Mouse (Mus musculus): ENCODE results near the gene Coa4. TPM values are rescaled to one million over a fixed set of nuclear protein-coding genes. Genes with fewer than 3 reads are reported as not detected.

Coa4 gene
- polyA plus RNA-seq, 1 experiment: 14.6 TPM

DNA sequence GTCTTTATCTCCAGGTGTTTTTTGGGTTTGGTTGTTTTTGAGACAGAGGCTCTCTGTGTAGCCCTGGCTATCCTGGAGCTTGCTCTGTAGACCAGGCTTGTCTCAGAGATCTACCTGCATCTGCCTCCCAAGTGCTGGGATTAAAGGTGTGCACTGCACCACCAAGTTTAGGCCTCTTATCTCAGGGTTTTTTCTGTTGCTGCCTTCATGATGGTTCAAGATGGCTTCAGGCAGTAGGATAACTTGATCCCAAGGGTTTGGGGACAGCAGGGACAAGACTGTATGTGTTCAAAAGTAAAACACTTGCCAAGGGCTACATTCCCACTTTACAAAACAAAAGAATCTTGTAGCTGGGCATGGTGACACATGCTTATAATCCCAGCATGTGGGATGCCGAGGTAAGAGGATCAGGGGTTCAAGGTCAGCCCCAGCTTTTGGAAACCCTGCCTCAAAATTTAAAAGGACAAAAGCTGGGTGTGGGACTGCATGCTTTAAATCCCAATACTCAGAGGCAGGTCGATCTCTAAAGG is 35.0 kb upstream of the Coa4 start:
- peak overlapping the region; percentile 80 for H3K27ac ChIP-seq (ENCODE audit: insufficient read depth, low read length)
- peaks cover 14% of the 10 kb centered on the region for H3K4me1 ChIP-seq (ENCODE audit: control insufficient read depth, insufficient read depth, low read length)

DNA sequence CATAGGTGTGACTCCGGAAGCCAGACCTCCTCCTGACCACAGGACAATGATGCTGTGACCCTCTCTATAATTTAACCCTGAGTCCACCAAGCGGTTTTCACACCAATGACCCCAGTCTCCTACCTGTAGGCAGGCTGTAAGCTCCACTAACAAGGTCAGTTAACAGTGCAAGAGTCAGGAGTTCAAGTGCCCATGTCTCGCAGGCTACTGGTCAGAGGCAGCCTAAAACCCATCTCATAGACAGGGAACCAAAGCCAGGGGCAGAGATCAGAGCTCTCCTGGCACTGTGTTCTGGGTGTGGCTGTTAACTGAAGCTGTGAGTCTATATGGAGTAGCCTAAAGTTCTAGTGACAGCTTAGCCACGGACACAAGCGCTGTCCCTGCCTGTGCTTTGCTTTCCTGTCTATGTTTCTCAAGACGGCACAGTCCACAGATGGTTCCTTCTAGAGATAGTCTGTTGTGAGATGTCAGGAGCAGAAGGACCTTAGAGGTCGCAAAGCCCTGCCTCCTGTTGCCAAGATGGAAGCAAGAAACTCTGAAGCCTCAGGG is 34.4 kb upstream of the Coa4 start:
- Histone ChIP-seq H3K9ac (ENCODE audit: low read depth, poor library complexity, severe bottlenecking) (no peak overlapping the region), H3K4me1 (ENCODE audit: control insufficient read depth, insufficient read depth, low read length) (peaks cover 14% of the 10 kb centered on the region), H3K27ac (ENCODE audit: insufficient read depth, low read length) (peak overlapping the region; percentile 62), H3K9me3 (replicated peaks; ENCODE audit: control insufficient read depth, insufficient read depth, low read length, poor library complexity, severe bottlenecking) (no peaks in the 10 kb centered on the region), H3K27me3 (ENCODE audit: control insufficient read depth, insufficient read depth, low read length, poor library complexity, severe bottlenecking) (no peaks in the 10 kb centered on the region), H3K4me3 (ENCODE audit: low read depth, low read length) (no peak overlapping the region), H3K36me3 (ENCODE audit: control insufficient read depth, insufficient read depth, low read length, poor library complexity, severe bottlenecking) (peaks cover 19% of the 10 kb centered on the region)
- TF ChIP-seq CTCF (IDR thresholded peaks at IDR 0.05; ENCODE audit: low read depth, low read length) (no peak), POLR2A (IDR thresholded peaks at IDR 0.05; ENCODE audit: insufficient read depth, low read length) (no peak), EP300 (IDR thresholded peaks at IDR 0.05; ENCODE audit: insufficient read depth, low read depth, low read length) (0 out of 2 replicates have a peak, but pooled peaks have one; percentile 77)

More for the DNA sequence above, 35.0 kb upstream of the Coa4 start:
- H3K27me3 ChIP-seq (ENCODE audit: control insufficient read depth, insufficient read depth, low read length, poor library complexity, severe bottlenecking): no peaks in the 10 kb centered on the region
- H3K9me3 ChIP-seq (replicated peaks; ENCODE audit: control insufficient read depth, insufficient read depth, low read length, poor library complexity, severe bottlenecking): no peaks in the 10 kb centered on the region
- no peak overlapping the region for H3K9ac ChIP-seq (ENCODE audit: low read depth, poor library complexity, severe bottlenecking)
- TF ChIP-seq EP300 (IDR thresholded peaks at IDR 0.05; ENCODE audit: insufficient read depth, low read depth, low read length) (no peak; the same call in 1 of the 2 replicates), CTCF (IDR thresholded peaks at IDR 0.05; ENCODE audit: low read depth, low read length) (no peak), POLR2A (IDR thresholded peaks at IDR 0.05; ENCODE audit: insufficient read depth, low read length) (no peak)
- H3K4me3 ChIP-seq (ENCODE audit: low read depth, low read length): no peak overlapping the region
- H3K36me3 ChIP-seq (ENCODE audit: control insufficient read depth, insufficient read depth, low read length, poor library complexity, severe bottlenecking): peaks cover 19% of the 10 kb centered on the region

DNA sequence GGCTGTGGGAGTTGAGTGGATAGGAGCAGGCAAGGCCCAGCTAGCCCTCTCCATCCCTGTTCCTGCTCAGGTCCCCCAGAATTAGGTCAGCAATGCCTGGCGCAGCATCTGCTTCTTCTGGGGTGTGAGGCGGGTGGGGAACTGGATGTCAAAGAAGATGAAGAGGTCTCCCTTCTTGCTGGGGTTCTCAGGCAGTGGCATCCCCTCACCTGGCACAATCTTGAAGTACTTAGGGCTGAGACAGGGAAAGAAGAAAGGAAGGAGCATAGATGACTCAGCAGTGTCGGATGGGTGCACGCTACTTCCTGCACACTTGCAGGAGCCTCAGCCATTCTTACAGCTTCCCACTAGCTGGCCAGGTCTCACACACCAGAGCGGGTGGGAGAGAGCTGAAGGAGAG is 33.8 kb upstream of the Coa4 start:
- H3K36me3 ChIP-seq (ENCODE audit: control insufficient read depth, insufficient read depth, low read length, poor library complexity, severe bottlenecking): peaks cover 16% of the 10 kb centered on the region
- H3K27me3 ChIP-seq (ENCODE audit: control insufficient read depth, insufficient read depth, low read length, poor library complexity, severe bottlenecking): no peaks in the 10 kb centered on the region
- peak overlapping the region; percentile 62; the same call in 1 of the 2 replicates for H3K27ac ChIP-seq (ENCODE audit: insufficient read depth, low read length)
- no peak for TF ChIP-seq POLR2A (IDR thresholded peaks at IDR 0.05; ENCODE audit: insufficient read depth, low read length)
- TF ChIP-seq CTCF (IDR thresholded peaks at IDR 0.05; ENCODE audit: low read depth, low read length): no peak
- TF ChIP-seq EP300 (IDR thresholded peaks at IDR 0.05; ENCODE audit: insufficient read depth, low read depth, low read length): no peak
- peaks cover 14% of the 10 kb centered on the region for H3K4me1 ChIP-seq (ENCODE audit: control insufficient read depth, insufficient read depth, low read length)
- H3K4me3 ChIP-seq (ENCODE audit: low read depth, low read length): no peak overlapping the region
- H3K9me3 ChIP-seq (replicated peaks; ENCODE audit: control insufficient read depth, insufficient read depth, low read length, poor library complexity, severe bottlenecking): no peaks in the 10 kb centered on the region
- H3K9ac ChIP-seq (ENCODE audit: low read depth, poor library complexity, severe bottlenecking): no peak overlapping the region

DNA sequence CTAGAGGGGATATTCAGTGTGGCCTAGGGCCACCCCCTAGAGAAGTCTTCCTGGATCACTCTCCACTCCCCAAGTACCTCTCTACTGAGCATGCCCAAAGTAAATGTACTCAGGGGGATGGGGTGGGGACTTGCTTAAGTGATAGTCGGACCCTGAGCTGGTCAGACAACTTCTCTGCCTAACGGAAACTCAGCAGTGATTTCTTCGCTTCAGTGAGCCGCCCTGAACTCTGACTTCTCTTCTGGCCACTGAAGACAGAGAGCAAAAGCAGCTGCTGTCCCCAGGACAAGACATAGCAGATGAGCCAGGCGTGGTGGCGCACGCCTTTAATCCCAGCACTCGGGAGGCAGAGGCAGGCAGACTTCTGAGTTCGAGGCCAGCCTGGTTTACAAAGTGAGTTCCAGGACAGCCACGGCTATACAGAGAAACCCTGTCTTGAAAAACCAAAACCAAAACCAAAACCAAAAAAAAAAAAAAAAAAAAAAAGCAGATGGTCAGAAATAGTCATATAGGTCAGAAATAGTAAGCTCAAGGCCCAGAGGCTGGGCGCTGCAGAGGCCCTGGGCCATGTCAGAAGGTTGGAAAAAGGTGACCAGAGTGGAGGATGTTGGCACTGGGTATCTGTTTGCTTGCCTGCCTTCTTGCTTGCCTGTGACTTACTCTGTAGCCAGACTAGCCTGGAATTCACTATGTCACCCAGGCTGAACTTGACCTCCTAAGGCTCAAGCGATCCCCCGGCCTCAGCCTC is 32.0 kb upstream of the Coa4 start:
- Histone ChIP-seq H3K9me3 (replicated peaks; ENCODE audit: control insufficient read depth, insufficient read depth, low read length, poor library complexity, severe bottlenecking) (no peaks in the 10 kb centered on the region), H3K27ac (ENCODE audit: insufficient read depth, low read length) (no peak overlapping the region), H3K9ac (ENCODE audit: low read depth, poor library complexity, severe bottlenecking) (no peak overlapping the region), H3K4me3 (ENCODE audit: low read depth, low read length) (no peak overlapping the region), H3K4me1 (ENCODE audit: control insufficient read depth, insufficient read depth, low read length) (peaks cover 14% of the 10 kb centered on the region), H3K27me3 (ENCODE audit: control insufficient read depth, insufficient read depth, low read length, poor library complexity, severe bottlenecking) (no peaks in the 10 kb centered on the region), H3K36me3 (ENCODE audit: control insufficient read depth, insufficient read depth, low read length, poor library complexity, severe bottlenecking) (peaks cover 2% of the 10 kb centered on the region; the same call in 1 of the 2 replicates)
- TF ChIP-seq CTCF (IDR thresholded peaks at IDR 0.05; ENCODE audit: low read depth, low read length): no peak

DNA sequence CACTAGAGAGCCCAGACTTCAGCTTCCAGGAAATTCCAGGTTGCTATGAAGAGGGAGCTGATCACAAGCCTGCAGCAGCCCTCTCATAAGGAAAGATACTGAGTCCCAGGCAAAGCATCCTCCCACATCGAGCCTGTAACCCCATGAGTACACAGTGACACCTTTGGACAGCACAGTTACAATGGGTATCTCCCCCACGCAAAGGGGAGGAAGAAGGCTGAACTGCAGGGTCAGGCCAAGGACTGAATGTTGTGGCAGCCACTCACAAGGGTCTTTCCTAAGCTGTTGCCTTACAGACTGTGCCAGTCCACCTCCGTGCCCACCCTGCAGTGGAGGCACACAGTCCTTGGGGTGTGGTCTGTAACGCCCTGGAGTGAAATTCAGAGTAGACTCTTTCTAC is 30.4 kb upstream of the Coa4 start:
- Histone ChIP-seq H3K9me3 (replicated peaks; ENCODE audit: control insufficient read depth, insufficient read depth, low read length, poor library complexity, severe bottlenecking) (no peaks in the 10 kb centered on the region), H3K9ac (ENCODE audit: low read depth, poor library complexity, severe bottlenecking) (no peak overlapping the region), H3K36me3 (ENCODE audit: control insufficient read depth, insufficient read depth, low read length, poor library complexity, severe bottlenecking) (no peaks in the 10 kb centered on the region), H3K27ac (ENCODE audit: insufficient read depth, low read length) (no peak overlapping the region), H3K4me3 (ENCODE audit: low read depth, low read length) (no peak overlapping the region), H3K4me1 (ENCODE audit: control insufficient read depth, insufficient read depth, low read length) (peaks cover 10% of the 10 kb centered on the region), H3K27me3 (ENCODE audit: control insufficient read depth, insufficient read depth, low read length, poor library complexity, severe bottlenecking) (no peaks in the 10 kb centered on the region)
- no peak for TF ChIP-seq CTCF (IDR thresholded peaks at IDR 0.05; ENCODE audit: low read depth, low read length)
- TF ChIP-seq EP300 (IDR thresholded peaks at IDR 0.05; ENCODE audit: insufficient read depth, low read depth, low read length): no peak
- TF ChIP-seq POLR2A (IDR thresholded peaks at IDR 0.05; ENCODE audit: insufficient read depth, low read length): no peak

DNA sequence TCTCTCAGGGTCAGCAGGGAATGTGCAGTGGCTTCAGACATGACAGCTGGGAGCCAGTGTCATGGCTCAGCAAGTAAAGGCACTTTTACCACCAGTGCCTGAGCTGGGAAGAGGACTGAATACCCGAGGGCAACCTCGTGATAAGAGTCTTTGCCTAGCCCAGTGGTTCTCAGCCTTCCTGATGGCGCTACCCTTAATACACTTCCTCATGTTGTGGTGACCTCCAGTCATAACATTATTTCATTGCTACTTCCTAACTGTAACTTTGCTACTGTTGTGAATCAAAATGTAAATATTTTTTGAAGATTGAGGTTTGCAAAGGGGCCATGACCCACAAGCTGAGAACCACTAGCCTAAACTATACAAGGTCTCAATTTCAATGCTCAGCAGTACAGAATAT is 28.2 kb upstream of the Coa4 start:
- Histone ChIP-seq H3K36me3 (ENCODE audit: control insufficient read depth, insufficient read depth, low read length, poor library complexity, severe bottlenecking) (no peaks in the 10 kb centered on the region), H3K27me3 (ENCODE audit: control insufficient read depth, insufficient read depth, low read length, poor library complexity, severe bottlenecking) (no peaks in the 10 kb centered on the region), H3K4me1 (ENCODE audit: control insufficient read depth, insufficient read depth, low read length) (peaks cover 3% of the 10 kb centered on the region), H3K27ac (ENCODE audit: insufficient read depth, low read length) (no peak overlapping the region), H3K9me3 (replicated peaks; ENCODE audit: control insufficient read depth, insufficient read depth, low read length, poor library complexity, severe bottlenecking) (no peaks in the 10 kb centered on the region), H3K4me3 (ENCODE audit: low read depth, low read length) (no peak overlapping the region), H3K9ac (ENCODE audit: low read depth, poor library complexity, severe bottlenecking) (no peak overlapping the region)
- no peak for TF ChIP-seq EP300 (IDR thresholded peaks at IDR 0.05; ENCODE audit: insufficient read depth, low read depth, low read length)
- no peak for TF ChIP-seq POLR2A (IDR thresholded peaks at IDR 0.05; ENCODE audit: insufficient read depth, low read length)
- TF ChIP-seq CTCF (IDR thresholded peaks at IDR 0.05; ENCODE audit: low read depth, low read length): no peak

Data from ES-Bruce4 (cell line).